Mouse (Mus musculus) spleen, postnatal 36 days (tissue): ENCODE measurements around the gene Tln1.
"Not testable (repeated sequence)": the region's sequence is repeated elsewhere in the genome, so short reads cannot be mapped to it uniquely, and the experiment has no call there.

ENCODE experiments used
- DNase-seq, 2 experiments: peaks; one replicate each; pipeline ENCODE4 v3.0.0; 2022; ENCODE audit warnings: low spot score in 2 of 2, mixed read lengths in 1 of 2

Tln1 gene

DNA sequence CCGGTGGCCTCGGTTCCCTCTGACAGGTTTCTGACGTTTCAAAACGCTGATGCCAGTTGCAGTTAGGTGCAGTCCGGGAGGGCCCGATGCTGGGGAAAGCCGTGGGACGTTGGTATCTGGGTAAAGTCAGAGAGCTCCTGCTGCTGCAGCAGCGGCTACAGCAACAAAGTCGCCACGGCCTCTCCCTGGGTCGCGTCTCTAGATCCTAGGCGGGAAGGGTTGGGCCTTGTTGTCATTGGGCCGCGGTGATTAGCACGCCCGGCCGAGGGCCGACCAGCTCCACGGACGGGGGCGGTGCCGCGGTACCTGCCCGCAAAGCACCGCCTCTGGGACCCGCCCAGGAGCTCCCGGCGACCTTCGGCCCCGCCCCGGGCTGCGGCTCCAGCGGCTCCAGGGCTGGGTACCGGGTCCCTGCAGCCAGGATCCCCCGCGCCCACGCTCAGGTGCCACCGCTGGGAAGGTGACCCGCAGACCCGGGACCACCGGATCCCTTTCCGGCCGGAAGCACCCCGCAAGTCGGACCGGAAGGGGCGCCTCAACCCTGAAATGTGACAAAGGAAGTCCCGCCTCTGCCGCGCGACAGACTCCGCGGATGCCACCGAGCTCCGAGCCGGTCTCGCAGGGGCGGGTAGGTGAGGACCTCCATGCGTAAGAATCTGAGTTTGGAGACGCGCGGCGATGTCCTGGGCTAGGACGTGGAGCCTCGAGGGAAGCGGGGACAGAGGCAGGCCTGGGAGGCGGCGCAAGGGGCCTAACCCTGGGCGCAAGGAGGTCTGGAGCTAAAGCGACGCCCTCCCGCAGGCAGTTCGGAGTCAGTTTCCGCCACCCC lies 16.1 kb upstream of the Tln1 start, which contains the start of the genes Rgp1 and Gba2:
Gene Rgp1 (plus strand): TSS at position 340 of the 829 bp plus-strand sequence.
Gene Gba2 (minus strand): TSS at position 498 of the 829 bp plus-strand sequence.
- DNase-seq, result peak; percentile 89 to 90

- DNase-seq, result no peak
These were observed 14.9 kb upstream of the Tln1 start for GRCm38 (mm10) chr4:43577237-43577881.

- no peak for DNase-seq
These were observed 12.9 kb upstream of the Tln1 start for GRCm38 (mm10) chr4:43575356-43575755.

GRCm38 (mm10) chr4:43573561-43573960 lies 11.1 kb upstream of the Tln1 start:
- no peak for DNase-seq

DNA sequence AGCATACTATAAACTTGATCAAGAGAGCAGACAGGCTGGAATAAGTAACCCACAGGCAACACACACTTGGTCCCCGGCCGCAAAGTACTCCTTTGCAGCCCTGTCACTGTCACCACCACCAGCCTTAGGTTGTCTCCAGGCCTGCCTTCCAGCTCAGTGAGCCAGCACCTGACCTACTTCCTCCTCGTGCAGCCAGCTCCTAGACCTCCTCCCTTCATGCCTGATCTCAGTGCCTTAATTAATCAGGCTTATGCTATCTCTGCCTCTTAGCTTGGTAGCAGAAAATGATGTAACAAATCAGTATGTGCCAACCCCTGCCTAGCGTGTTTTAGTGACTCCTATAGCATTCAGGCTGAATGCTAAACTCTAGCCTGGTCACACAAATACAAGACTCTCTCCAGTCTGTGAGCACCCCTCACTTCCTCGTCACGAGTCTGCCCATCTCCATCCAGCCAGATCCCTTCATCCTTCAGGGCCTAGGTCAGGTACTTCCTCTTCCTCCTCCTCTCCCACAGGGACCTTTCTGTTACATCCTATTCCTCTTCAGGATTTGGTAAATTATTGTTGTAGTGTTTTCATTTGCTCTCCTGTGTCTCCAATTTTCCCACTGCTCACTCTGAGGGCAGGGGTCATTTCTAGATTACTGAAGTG lies 9.0 kb upstream of the Tln1 start:
- DNase-seq, result no peak

- DNase-seq, result no peak
These were observed 4.6 kb upstream of the Tln1 start for GRCm38 (mm10) chr4:43567140-43567539.

GRCm38 (mm10) chr4:43564231-43564630 lies 1.7 kb upstream of the Tln1 start:
- no peak for DNase-seq

- no peak for DNase-seq
These were observed 1.0 kb upstream of the Tln1 start for GRCm38 (mm10) chr4:43563601-43563875.

GRCm38 (mm10) chr4:43562769-43563600 lies 494 bp upstream of the Tln1 start:
- DNase-seq, result no peak

DNA sequence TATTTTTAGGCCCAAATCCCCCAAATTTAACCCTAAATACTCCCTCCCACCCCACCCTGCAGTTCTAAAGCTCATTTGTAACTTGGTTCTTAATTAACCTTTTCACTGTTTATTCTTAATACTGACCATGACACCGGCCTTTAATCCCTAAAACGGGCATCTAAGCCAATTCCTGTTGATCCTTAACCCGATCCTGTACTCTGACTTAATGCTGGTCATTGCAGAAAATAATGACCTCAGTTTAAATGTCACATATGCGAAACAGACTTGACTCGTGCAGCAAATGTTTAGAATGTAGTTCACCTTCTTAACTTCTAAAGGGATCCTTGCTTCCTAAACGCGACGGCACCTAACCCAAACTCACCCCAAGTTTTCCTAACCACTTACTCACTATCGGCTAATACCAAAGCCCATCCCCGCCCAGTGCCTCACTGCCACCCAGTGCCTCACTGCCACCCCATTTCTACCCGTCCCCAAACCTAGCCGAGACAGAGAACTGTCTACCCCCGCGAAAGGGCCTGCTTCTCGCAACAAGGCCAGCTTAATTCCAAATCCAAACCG lies 975 bp downstream of the Tln1 start:
- DNase-seq, result peak in 1 of 2 experiments; percentile 60

DNA sequence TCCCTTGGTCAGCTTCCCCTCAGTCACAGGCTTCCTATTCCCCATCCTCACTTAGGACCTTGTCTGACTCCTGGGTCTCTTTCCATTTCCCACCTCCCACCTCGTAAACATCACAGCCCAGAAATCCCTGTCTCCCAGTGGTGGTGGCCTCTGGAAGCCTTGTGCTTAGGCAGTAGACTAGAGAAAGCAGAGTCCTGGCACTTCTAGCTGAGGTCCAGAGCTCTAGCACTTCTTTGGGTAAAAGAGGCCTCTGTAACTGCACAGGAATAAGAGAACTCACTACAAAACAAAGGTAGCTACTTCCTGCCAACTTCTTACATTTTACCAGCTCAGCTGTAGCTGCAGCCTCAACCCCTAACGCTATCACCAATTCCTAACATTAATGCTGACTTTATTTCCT lies 1.5 kb downstream of the Tln1 start:
- DNase-seq, result no peak

DNA sequence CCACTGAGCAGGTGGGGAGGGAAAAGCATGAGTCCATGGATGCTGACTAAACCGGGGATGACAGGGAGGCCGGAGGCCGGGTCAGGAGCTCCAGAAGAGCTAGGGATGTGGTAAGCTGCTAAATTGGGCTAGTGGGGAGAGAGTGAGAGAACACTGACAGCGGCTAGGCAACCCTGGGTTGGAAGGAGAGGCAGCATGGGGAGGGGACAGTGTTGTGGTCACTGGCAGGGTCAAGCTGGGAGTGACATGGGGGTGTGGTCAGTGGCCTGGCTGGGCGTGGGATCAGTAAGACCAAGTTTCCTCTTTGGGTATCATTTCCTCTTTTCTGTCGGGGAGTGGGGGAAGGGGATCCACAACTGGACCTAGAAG lies 2.3 kb downstream of the Tln1 start:
- peak; percentile 57 to 69 for DNase-seq

DNA sequence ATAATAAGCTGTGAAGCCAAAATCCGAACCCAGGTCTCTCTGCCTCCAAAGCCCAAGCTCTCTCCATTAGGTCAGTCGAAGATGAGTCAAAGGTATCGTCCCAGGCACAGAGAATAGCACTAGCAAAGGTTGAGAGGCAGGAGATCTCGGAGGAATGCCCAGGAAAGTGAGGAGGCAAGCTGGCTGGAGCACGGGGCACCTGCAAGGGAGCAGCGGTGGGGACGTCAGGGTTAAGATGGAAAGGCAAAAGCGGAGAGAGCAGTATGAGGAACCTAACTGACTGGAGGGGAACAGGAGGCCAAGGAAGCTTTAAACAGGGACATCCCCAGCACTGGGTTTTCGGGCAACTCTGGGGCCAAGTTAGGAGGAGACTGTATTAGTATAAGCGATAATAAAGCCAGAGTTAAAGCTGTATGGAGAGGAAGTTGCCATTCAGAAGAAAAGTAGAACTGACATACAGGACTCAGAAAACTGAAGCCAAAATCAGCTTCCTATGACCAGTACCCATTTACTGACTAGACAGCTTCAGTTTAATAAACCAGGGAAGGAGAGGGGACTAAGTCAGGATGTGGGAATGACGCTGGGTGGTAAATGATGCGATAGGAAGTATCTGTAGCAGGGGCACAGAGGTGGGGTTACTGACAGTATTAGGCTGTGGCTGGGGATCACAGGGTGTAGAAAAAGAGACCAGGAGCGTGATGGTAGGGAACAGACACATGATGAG lies 2.8 kb downstream of the Tln1 start:
- peak; percentile 22 to 35 for DNase-seq

- DNase-seq, result peak; percentile 71 to 76
These were observed 3.7 kb downstream of the Tln1 start for GRCm38 (mm10) chr4:43558631-43559356.

- DNase-seq, result peak in 1 of 2 experiments; percentile 24
These were observed 4.4 kb downstream of the Tln1 start for GRCm38 (mm10) chr4:43558028-43558630.

GRCm38 (mm10) chr4:43555926-43556325 lies 6.6 kb downstream of the Tln1 start:
- no peak for DNase-seq

DNA sequence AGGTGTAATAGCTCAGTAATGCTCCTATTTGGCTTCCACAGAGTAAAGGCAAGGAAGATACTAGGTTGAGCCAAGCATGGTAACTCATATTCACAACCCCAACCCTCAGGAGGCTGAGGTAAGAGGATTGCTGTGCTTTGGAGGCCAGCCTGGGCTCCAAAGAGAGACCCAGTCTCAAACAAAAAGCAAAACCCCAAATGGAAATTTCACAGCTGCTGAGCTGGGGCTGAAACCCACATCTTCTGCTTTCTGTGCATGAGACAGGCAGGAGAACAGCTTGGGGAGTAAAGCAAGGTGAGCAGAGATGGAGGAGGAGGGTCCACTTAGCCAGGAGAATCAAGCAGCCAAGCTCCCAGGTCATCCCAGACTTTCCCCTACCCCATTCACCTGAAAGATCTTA lies 8.6 kb downstream of the Tln1 start:
- DNase-seq, result no peak

DNA sequence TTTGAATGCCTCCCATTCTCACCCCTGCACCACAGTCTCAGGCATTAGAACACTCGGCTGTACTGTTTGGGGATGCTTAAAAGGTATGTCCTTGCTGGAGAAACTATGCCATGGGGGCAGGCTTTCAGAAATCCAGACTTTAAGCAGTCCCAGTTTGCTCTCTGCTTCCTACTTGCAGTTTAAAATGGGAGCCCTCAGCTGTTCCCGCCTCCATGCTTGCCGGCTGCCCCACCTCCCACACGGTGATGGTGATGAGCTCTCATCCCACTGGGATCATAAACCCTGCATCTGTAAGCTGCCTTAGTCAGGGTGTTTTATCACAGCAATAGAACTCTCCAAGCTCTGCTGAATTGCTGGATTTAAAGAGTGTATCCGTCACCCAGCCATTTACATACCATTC lies 10.1 kb downstream of the Tln1 start:
- DNase-seq, result no peak

DNA sequence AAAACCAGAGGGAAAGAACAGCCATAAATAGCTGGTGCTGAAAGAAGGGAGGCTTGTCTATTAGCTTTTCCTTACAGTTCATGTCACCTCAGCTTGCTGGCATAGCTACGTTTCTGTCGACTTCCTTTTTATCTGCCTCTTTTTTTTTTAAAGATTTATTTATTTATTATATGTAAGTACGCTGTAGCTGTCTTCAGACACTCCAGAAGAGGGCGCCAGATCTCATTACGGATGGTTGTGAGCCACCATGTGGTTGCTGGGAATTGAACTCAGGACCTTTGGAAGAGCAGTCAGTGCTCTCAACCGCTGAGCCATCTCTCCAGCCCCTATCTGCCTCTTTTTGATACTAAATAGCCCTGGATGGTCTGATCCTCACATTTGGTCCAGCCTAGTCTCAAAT lies 10.6 kb downstream of the Tln1 start:
- DNase-seq, result not testable (repeated sequence)

DNA sequence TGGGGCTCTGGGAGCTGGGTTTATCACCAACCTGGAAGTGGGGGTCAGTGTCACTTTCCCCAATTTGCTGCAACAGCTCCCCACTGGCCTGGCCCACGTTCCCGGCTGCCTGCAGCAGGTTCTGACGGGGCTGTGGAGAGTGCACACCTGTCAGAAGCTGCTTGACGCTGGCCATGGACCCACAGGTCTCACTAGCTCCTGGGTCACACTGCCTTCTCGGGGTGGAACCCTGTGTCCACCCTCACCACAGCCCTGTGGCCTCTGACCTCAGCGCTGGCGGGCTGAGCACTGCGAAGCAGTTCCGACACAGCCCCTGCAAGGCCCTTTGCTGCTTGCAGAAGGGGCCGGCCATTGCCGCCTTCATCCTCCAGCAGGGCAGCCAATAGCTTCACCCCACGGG lies 13.4 kb downstream of the Tln1 start:
- no peak for DNase-seq
